Mouse (Mus musculus): ENCODE results near the gene Atg2a.

GRCm38 (mm10) chr19:6273592-6273991 is 32.1 kb downstream of the Atg2a start:
- TF ChIP-seq CTCF (IDR thresholded peaks at IDR 0.05; ENCODE audit: borderline replicate concordance, control insufficient read depth, extremely low read depth, insufficient read depth, low read length, poor library complexity) (no peak), POLR2A (IDR thresholded peaks at IDR 0.05; ENCODE audit: control insufficient read depth, extremely low read depth, insufficient read depth, low read length, poor library complexity) (no peak)

Measured in thymus, adult 2 months (tissue).